Mouse (Mus musculus) kidney, postnatal 10 days (tissue): ENCODE results near the gene Casp8ap2.

Experiments used
- DNase-seq: peaks from one replicate; pipeline ENCODE4 v3.0.0; 2021; ENCODE audit warnings: mixed read lengths

Casp8ap2 gene

GRCm38 (mm10) chr4:32615034-32615881 lies at the start of gene Casp8ap2:
Casp8ap2 (plus strand) TSS chr4:32615451.
- DNase-seq, result peak; percentile 99

DNA sequence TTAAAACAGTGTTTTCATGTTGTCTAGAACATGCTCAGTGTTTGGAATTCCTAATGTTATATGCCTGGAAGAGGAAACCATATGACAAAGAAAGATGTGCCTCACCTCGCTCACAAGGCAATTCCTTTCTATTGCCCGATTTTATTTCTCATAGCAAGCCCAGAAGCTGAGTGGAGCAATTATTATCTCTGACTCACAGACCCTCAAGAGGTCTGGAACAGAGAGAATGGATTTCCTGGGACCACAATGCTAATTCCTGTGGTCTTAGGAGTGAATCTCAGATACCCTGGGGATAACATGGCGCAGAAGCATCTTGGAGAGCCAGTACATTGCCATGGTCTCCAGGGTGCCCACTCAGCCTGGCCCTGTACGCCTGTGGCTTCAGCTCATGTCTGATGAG lies 46.2 kb upstream of the Casp8ap2 start:
- no peak for DNase-seq

DNA sequence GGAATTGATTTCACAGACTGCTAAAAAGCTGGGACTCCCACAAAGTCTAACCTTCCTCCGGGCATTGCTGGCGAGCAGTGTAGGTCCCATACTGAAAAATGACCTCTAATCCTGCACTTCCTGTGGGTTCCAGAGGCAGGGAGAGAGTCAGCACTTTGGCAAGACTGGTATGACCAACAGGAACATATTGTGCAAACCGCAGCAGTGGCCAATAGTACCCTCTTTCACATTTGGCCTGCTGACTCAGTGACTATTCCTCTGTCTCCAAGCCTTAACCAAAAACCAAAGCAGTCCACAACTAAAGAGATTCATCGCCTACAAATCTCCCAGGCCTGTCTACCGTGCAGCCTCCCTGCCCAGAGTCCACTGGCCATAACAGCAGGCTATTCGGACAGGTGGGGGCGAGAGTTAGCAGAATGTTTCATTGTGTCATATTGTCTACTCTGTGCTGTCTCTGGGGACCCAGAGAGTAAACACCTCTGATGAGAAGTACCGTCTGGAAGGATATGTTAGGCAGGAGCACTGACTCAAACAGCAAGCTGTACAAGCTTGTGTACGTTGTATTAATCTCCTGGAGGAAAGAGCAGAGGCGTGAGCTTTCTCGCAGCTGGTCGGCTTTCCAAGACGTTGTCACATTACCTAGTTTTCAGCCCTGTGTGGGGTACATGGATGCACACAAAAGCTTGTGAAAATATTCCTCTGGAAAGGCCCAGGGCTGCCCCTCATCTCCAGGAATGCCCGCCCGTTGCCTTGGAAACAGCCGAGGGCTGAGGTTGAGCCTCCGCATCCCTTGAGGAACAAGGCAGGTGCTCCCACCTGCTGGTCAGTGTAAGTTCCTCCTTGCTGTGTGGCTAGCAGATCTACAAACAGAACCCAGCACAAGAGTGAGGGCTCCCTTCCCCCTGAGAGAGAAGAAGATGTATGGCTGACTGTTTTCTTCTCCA lies 45.0 kb upstream of the Casp8ap2 start:
- DNase-seq, result peak; percentile 37

GRCm38 (mm10) chr4:32570939-32571317 lies 44.3 kb upstream of the Casp8ap2 start:
- no peak for DNase-seq

DNA sequence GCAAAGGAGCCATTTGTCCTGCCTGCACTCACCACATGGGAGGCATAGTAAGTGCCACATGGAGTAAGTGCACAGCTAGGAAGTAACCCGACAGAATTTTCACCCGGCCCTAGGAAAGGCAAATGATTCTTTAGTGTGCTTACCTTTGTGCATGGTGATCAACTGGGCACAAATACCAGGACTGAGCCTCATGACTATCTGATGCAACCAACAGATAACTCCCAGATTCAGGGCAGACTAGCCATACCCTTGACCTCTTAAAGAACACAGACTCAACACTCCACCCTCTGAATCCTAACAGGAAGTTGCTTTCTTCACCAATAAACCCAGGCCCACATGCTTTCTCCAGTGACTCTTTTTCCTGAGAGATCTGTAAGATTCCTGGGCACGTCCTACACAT lies 43.8 kb upstream of the Casp8ap2 start:
- no peak for DNase-seq

DNA sequence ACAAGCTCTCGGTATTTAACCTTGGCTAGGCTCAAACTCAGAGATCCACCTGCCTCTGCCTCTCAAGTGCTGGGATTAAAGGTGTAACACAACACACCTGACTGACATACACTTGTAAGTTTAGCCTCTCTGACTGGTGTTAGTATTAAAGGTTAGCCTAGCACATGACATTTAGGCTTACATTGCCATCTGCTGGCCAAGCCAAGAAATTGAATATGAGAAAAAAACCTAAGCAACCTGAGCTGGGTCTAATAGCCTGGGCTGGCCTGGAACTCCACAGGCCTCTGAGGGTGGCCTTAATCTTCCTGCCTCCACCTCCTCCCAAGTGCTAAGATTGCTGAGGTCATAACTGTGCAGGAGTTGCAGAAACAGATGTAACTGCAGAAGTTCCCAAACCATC lies 43.1 kb upstream of the Casp8ap2 start:
- peak; percentile 55 for DNase-seq

DNA sequence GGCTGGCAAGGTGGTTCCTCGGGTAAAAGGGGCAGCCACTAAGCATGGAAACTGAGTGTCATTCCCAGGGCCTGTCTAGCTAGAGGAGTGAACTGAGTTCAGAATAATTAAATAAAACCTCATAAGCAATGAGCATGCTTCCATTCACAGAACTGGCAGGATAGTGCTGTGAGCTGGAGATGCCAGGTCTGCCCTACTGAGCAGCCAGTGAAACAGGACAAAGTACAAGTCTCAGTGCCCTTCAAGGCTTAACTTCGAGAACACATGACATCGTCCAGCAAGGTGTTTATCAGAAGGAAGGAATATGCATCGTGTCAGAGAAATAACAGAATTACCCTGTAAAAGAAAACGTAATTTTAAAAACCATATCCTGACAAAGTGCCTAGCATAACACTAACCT lies 41.7 kb upstream of the Casp8ap2 start:
- no peak for DNase-seq

DNA sequence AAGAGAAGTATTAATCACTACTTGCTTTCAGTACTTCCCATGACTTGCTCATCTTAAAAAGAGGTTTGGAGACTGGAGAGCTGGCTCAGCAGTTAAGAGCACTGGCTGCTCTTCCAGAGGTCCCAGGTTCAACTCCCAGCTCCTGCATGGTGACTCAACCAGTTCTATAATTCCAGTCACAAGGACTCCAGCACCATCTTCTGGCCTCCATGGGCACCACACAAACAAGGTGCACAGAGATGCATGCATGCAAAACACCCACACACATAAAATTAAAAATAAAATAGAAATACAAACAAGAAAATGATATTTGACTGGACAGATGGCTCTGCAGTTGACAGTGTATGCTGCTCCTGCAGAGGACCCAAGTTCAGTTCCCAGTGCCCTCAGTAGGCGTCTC lies 40.6 kb upstream of the Casp8ap2 start:
- no peak for DNase-seq

DNA sequence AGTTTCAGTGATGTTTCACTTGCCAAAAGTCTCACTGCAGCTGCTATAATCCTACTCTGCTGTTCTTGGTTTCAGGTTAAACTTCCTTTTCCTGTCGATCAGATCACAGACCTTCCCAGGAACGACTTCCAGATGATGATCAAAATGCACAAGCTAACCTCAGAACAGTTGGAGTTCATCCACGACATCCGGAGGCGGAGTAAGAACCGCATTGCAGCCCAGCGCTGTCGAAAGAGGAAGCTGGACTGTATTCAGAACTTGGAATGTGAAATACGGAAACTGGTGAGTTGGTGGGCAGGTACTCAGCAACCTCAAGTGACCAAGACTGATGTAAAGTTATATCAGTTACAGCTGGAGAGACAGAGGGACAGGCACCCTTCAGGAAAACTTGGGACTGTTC lies 40.1 kb upstream of the Casp8ap2 start:
- no peak for DNase-seq

DNA sequence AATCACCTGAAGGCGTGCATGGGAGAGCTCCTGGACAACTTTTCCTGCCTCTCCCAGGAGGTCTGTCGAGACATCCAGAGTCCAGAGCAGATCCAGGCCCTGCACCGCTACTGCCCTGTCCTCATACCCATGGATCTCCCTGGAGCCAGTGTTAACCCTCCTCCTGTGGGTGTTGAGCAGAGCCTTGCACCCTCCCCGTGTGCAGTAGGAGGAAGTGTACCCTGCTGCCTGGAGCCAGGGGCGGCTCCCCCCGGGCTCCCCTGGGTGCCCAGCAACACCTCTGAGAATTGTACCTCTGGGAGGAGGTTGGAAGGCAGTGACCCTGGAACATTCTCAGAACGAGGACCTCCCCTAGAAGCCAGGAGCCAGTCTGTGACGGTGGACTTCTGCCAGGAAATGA lies 35.4 kb upstream of the Casp8ap2 start:
- DNase-seq, result no peak

DNA sequence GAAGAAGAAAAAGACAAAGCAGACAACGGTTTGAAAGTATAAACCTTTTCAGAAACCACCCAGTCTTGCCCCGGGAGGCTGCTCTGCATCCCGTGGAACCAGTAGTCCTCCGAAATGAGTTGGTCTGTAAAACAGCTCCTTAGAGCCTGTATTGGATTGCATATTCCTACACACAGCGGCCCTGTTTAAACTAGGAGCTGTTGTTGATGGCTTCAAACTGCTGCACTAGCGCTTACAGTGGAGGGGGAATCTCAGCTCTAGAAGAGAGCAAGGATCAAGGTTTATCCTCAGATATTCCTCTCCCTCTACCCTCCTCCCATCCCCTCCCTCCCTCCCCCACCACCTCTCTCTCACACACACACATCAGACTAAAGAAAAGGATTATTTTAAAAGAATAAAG lies 31.1 kb upstream of the Casp8ap2 start:
- no peak for DNase-seq

GRCm38 (mm10) chr4:32586596-32586995 lies 28.7 kb upstream of the Casp8ap2 start:
- DNase-seq, result peak; percentile 78

DNA sequence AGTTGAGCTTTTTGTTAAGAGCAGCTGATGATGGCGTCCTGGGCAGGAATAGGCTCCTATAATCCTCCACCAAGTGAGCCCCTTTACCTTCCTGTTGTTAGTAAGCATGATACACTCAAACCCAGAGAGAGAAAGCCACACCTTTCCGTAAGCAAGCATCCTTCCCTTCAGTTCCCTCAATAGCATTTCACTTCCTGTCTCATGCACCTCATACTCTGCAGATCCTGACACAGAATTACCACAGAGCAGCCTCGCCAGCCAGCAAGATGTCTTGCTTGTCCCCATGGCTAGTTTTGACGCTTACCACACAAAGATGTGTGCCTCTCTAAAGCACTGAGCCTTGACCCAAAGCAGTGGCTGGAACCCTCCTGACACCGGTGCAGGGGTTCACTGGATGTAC lies 27.7 kb upstream of the Casp8ap2 start:
- DNase-seq, result no peak

GRCm38 (mm10) chr4:32588237-32588636 lies 27.0 kb upstream of the Casp8ap2 start:
- no peak for DNase-seq

- peak; percentile 83 for DNase-seq
Observed at GRCm38 (mm10) chr4:32601135-32601534, 14.1 kb upstream of the Casp8ap2 start.

- DNase-seq, result no peak
Observed at GRCm38 (mm10) chr4:32602660-32603059, 12.6 kb upstream of the Casp8ap2 start, which contains the start of gene Gja10. Gja10 (minus strand) TSS chr4:32602760.

GRCm38 (mm10) chr4:32621637-32622036 lies 6.4 kb downstream of the Casp8ap2 start:
- DNase-seq, result no peak

DNA sequence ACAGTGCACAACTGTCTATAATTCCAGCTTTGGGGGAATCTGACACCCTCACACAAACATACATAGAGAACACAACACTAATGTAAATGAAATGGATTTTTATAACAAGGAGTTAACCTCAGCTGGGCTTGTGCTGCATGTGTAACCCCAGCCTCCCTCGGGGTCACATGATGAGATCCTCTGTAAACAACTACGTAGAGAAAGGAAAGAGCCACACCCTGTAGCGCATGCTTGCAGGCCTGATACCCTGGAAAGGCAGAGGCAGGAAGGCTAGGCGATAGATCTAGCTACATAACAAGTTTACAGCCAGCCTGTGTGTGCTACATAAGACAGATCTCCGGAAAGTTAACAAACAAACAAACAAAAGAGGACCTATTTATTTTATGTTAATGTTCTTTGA lies 36.4 kb downstream of the Casp8ap2 start:
- DNase-seq, result no peak

GRCm38 (mm10) chr4:32656146-32656904 lies 41.1 kb downstream of the Casp8ap2 start:
- no peak for DNase-seq

GRCm38 (mm10) chr4:32656918-32657662 lies 41.8 kb downstream of the Casp8ap2 start, which contains the start of gene Mdn1:
Mdn1 (plus strand) TSS chr4:32657119.
- peak; percentile 98 for DNase-seq

DNA sequence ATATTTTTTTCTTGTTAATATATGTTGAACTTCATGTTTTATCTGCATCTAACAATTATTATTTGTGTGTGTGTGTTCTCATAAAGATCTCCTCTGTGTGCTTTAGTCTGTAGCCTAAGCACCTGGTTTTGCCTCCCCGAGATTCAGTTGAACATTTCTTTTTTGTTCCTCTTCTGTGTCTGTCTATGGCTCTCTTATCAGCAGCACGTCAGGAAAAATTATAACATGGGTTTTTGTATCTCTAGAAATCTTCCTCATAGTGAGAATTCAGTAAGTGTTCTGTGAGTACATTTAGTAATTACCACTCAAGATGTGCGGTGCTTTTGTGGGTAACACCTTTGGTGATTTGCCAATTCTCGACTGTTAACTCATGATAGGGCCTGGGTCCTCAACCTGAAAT lies 50.6 kb downstream of the Casp8ap2 start:
- no peak for DNase-seq

- no peak for DNase-seq
Observed at GRCm38 (mm10) chr4:32668291-32668690, 53.0 kb downstream of the Casp8ap2 start.
